Mouse (Mus musculus): ENCODE data around the gene Ccdc186.

Gene Ccdc186

GRCm38 (mm10) chr19:56811590-56811989 lies 10.4 kb downstream of the Ccdc186 start:
- TF ChIP-seq GATA4 (IDR thresholded peaks at IDR 0.05; ENCODE audit: insufficient replicate concordance, low read length), result peak; percentile 21; the same call in 1 of the 2 replicates

GRCm38 (mm10) chr19:56810641-56811146 lies 11.3 kb downstream of the Ccdc186 start:
- TF ChIP-seq GATA4 (IDR thresholded peaks at IDR 0.05; ENCODE audit: insufficient replicate concordance, low read length), result no peak

- TF ChIP-seq GATA4 (IDR thresholded peaks at IDR 0.05; ENCODE audit: insufficient replicate concordance, low read length), result no peak
Observed at GRCm38 (mm10) chr19:56808771-56809170, 13.2 kb downstream of the Ccdc186 start.

GRCm38 (mm10) chr19:56807122-56807521 lies 14.9 kb downstream of the Ccdc186 start:
- no peak for TF ChIP-seq GATA4 (IDR thresholded peaks at IDR 0.05; ENCODE audit: insufficient replicate concordance, low read length)

- TF ChIP-seq GATA4 (IDR thresholded peaks at IDR 0.05; ENCODE audit: insufficient replicate concordance, low read length), result no peak
Observed at GRCm38 (mm10) chr19:56805366-56805765, 16.6 kb downstream of the Ccdc186 start.

- no peak for TF ChIP-seq GATA4 (IDR thresholded peaks at IDR 0.05; ENCODE audit: insufficient replicate concordance, low read length)
Observed at GRCm38 (mm10) chr19:56802352-56802746, 19.6 kb downstream of the Ccdc186 start.

GRCm38 (mm10) chr19:56801656-56802351 lies 20.2 kb downstream of the Ccdc186 start:
- TF ChIP-seq GATA4 (IDR thresholded peaks at IDR 0.05; ENCODE audit: insufficient replicate concordance, low read length), result no peak

- peak; percentile 71 for TF ChIP-seq GATA4 (IDR thresholded peaks at IDR 0.05; ENCODE audit: insufficient replicate concordance, low read length)
Observed at GRCm38 (mm10) chr19:56800930-56801655, 20.9 kb downstream of the Ccdc186 start.

GRCm38 (mm10) chr19:56800226-56800625 lies 21.8 kb downstream of the Ccdc186 start:
- no peak for TF ChIP-seq GATA4 (IDR thresholded peaks at IDR 0.05; ENCODE audit: insufficient replicate concordance, low read length)

- no peak for TF ChIP-seq GATA4 (IDR thresholded peaks at IDR 0.05; ENCODE audit: insufficient replicate concordance, low read length)
Observed at GRCm38 (mm10) chr19:56797376-56797775, 24.6 kb downstream of the Ccdc186 start.

- no peak for TF ChIP-seq GATA4 (IDR thresholded peaks at IDR 0.05; ENCODE audit: insufficient replicate concordance, low read length)
Observed at GRCm38 (mm10) chr19:56788952-56789351, 33.0 kb downstream of the Ccdc186 start.

- no peak for TF ChIP-seq GATA4 (IDR thresholded peaks at IDR 0.05; ENCODE audit: insufficient replicate concordance, low read length)
Observed at GRCm38 (mm10) chr19:56787911-56788310, 34.1 kb downstream of the Ccdc186 start.

GRCm38 (mm10) chr19:56776719-56777382 lies 45.1 kb downstream of the Ccdc186 start:
- TF ChIP-seq GATA4 (IDR thresholded peaks at IDR 0.05; ENCODE audit: insufficient replicate concordance, low read length), result no peak

- TF ChIP-seq GATA4 (IDR thresholded peaks at IDR 0.05; ENCODE audit: insufficient replicate concordance, low read length), result no peak
Observed at GRCm38 (mm10) chr19:56775893-56776718, 45.9 kb downstream of the Ccdc186 start.

Data from liver, adult (tissue).